Mouse (Mus musculus) NIH3T3 (cell line): ENCODE measurements around the gene Fblim1.

ENCODE experiments used
- DNase-seq: peaks from one replicate; pipeline ENCODE4 v3.0.0-alpha.2; 2012; ENCODE audit warnings: low read depth

Fblim1 gene

DNA sequence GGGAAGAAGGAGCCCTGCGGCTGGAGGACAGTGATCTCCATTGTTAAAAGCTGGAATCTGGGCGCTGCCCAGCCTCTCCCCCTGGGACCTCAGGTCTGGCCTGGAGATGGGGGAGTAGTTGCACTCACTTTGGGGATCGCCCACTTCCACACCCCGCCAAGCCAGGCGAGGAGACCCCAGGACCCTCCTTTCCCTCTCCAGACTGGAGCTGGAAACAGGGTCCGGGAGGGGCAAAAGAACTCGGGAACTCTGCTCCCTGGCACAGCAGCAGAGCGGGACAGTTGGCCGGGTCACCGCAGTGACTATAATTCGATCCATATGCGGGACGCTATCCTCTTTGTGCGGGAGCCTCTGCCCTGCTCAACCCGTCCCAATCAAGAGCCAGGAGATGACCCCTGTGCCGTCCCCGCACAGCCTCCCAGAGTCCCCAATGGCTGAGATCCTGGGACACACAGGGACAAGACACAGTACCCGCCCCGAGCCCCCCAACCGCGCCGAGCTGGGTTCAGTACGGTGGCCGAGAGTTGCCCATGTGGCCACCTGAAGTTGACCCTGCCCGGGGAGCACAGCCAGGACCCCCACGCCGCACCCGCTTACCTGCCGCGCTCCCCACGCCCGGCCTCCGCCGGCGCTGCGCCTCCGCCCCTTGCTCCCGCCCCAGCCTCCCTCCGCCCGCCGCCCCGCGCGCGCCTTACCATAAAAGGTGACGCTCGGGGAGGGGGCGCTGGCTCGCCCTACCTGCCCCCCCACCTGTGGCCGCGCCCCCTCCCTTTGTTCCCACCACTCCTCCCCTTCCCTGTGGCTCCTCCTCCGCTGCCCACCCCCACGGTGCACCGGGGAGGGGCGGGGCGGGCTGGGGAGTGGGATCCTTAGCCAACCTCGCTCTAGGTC lies 6.4 kb downstream of the Fblim1 start:
- DNase-seq: peak; percentile 59

GRCm38 (mm10) chr4:141598894-141599250 lies 7.0 kb downstream of the Fblim1 start:
- DNase-seq: no peak

DNA sequence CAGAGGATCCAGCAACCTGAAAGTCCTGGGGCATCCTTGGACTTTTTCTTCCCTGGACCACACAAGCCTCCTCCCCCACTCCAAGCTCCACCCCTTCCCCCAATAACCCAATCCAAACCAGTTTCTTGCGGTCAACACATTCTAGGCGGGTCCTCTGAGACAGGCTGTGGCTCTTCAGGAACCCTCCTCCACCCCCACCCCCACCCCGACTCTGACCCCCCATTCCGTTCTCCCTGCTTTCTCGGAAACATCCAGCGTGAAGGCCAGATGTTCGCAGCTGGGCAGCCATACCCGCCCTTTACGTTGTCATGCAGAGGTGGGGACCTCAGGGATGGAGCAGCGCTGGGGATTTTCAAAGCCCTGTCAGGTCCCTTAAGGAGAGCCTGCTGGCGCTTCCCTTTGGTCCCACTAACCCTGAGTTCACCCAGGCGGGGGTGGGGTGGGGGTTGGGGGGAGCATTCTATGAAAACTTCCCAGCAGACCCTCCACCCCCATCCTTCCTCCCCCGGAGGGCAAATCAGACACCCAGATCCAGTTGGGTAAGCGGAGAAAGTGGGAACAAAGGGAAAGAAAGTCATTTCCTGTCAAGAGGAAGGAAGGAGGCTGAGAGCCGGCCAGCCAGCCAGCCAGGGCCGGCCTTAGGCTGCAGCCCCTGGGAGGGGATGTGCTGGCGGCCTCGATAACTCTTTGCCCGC lies 7.5 kb downstream of the Fblim1 start:
- DNase-seq: peak; percentile 85

DNA sequence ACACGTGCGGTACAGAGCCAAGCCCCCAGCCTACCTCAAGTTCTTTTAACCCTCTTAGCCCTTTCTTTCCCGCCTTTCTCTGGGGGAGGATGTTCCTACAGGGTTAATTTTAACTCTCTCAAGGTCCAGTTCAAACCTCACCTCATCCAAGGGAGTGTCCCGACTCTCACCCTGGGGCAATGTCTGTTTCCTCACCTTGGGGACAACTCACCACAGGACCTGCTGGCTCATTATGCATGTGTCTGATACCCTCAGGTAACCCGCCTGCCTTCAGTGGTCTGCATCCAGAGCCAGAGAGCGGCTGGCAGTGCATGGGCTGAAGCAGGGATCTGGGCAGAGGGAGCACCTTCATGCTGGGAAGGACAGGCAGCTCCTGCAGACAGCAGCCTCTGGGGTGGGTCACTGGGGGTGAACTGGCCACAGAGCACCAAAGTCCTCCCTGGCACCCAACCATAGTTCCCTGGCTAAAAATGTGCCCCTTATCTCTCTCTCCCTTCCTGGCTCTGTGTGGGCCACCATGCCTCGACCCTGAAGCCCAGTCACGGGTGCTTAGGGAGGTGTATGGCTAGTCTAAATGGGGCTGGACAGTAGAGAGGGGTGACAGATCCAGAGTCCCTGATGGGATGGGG lies 9.1 kb downstream of the Fblim1 start:
- no peak for DNase-seq

DNA sequence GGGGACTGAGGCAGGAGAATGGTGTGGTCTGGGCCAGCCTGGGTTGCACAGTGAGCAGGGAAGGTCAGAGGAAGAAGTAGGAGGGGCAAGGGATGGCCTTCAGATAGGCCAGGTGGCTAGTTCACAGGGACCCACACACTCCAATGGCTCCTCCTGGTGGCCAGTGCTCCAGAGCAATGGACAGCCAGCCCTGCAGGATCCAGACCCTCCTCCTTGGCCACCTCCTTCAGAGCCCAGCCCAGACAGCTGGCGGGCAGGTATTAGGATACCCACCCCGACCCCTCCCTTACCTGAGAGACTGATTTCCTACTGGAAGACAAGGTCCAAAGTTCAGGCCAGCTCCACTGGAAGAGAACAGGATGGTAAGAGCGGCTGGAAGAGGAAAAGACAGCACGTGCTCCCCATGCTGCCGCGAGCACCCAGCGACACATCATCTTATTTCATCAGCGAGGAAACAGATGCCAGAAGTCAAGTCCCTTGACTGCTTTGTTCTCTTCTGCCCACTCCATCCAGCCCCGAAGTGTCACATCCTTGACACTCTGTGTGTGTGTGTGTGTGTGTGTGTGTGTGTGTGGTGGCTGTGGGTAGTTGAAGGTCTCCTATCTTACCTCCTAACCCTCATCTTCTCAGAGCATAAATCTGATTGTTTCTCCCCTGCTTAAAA lies 10.2 kb downstream of the Fblim1 start:
- no peak for DNase-seq

DNA sequence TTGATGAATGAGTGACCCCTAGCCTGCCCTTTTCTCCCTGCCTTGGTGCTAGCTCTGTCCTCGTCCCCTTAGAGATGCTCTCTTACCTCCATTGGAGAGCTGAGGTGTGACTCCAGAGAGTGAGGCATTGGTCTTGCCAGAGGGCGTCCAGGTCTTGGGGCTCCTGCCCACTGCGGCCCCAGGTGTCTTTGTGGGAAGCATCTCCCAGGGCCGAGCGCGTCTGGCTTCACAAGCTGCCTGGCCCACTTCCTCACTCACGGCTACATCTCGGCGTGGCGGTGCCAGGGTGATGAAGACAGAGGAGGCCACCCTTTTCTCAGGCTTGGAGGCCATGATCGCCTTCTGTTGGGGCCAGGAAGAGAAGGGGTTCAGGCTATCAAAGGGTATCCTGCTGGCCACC lies 10.8 kb downstream of the Fblim1 start:
- DNase-seq: no peak

DNA sequence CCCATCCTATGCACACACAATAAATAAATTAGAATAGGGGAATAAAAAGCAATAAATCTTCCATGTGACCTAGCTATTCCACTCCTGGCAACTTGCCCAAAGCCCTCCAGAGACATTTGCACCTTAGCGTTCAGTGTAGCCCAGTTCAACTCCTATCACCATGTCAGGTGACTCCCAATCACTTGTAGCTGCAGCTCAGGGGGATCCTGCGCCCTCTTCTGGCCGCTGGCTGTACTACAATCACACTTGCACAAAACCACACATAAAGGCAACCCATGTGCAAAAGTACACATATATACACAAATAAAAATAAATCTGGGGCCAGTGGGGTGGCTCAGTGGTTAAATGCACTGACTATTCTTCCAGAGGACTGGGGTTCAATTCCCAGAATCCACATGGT lies 14.3 kb downstream of the Fblim1 start:
- DNase-seq: peak; percentile 54

GRCm38 (mm10) chr4:141583919-141584318 lies 22.0 kb downstream of the Fblim1 start:
- DNase-seq: no peak

DNA sequence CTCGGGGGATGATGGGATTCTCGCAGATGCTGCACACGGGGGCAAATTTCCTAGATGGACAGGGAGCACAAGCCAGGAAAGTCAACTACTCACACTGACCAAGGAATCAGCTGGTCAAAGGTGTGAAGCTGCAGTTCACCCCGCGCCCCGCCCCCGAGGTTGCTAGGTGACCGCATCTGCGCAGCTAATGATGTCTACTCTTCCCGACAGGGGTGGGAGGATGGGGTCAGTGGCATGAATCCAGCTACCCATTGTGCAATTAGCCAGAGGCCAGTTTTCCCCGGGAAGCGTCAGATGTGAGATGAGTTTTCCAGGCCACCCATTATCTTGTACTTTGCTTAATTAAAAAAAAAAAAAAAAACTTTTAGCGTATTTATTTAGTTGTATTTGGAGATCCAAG lies 24.8 kb downstream of the Fblim1 start:
- DNase-seq: no peak

DNA sequence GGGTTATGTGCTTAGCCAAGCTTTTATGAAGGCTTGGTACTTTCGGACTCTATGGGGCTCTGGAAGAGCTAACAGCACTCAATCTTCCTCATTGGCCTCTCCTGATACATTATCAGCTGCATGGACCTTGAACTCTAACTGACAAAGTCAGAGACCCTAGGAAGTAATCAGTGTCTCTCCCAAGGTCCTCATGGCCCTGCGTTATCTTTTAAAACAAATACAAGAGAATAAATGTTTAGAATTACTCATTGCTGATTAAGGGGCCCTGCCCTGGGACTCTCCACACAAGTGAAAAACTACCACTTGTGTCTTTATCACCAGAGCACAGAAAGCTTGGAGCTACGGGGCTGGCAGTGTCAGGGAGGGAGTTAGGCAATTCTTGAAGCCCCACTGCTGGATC lies 27.1 kb downstream of the Fblim1 start:
- DNase-seq: no peak

DNA sequence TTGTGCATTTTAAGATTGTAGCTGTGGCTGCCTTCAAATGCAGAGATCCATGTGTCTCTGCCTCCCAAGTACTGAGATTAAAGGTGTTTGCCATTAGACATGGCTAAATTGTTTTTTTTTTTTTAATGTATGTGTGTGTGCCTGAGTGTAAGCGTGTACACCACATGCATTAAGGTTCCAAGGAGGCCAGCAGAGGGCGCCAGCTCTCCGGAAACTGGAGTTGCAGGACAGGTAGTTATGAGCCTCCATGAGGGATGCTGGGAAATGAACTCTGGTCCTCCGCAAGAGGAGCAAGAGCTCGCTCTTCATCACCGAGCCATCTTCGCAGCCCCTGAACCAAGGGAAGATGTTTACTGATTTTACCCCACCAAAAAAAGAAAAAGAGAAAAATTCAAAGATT lies 29.0 kb downstream of the Fblim1 start:
- DNase-seq: peak; percentile 43

DNA sequence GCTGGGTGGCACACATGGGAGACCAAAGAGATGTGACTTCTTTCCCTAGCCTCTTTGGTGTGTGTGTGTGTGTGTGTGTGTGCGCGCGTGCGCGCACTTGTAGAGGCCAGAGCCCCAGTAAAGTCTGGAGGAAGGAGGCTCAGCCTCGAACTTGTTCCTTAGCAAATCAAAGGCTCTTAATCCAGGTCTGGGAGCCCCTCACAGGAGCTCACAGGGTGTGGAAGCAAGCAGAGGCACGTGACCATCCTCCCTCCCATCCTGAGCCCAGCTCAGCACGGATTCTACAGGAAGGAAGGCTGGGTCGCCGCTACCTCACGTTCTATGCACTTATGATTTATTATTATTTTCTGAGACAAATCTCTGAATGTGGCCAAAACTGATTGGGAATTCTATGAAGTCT lies 29.5 kb downstream of the Fblim1 start:
- no peak for DNase-seq

GRCm38 (mm10) chr4:141574789-141575702 lies 30.9 kb downstream of the Fblim1 start:
- peak; percentile 92 for DNase-seq

GRCm38 (mm10) chr4:141573359-141573966 lies 32.4 kb downstream of the Fblim1 start:
- peak; percentile 91 for DNase-seq

DNA sequence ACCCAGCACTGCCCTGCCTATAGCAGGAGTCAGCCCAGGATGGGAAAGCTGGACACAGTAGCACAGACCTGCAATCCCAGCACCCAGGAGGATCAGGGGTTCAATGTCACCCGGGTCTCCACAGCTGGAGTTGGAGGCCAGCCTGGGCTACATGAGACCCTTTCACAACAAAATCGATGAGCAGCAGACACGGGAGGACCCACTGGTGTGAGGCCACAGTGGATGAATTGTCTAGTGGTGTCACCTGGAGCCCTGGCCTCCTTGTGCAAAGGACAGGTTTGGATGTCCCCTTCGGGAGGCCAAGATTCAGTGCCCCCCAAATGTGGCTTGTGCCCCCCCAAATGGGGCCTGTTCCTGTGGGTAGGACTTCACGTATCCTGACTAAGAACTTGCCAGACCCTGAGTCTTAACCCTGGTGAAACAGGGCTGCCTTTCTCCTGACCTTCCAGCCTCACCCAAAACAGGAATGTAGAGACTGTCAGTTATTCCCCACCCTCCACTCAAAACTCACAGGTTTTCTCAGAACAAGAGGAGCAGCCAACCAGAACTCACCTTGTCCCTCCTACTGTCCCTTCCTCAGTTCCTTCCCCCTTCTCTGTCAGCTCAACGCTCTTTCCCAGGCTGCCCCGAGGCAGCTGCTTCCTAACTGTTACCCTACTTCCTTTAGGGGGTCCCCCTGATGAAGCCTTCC lies 33.1 kb downstream of the Fblim1 start:
- DNase-seq: no peak

GRCm38 (mm10) chr4:141571934-141572333 lies 34.0 kb downstream of the Fblim1 start:
- DNase-seq: no peak

DNA sequence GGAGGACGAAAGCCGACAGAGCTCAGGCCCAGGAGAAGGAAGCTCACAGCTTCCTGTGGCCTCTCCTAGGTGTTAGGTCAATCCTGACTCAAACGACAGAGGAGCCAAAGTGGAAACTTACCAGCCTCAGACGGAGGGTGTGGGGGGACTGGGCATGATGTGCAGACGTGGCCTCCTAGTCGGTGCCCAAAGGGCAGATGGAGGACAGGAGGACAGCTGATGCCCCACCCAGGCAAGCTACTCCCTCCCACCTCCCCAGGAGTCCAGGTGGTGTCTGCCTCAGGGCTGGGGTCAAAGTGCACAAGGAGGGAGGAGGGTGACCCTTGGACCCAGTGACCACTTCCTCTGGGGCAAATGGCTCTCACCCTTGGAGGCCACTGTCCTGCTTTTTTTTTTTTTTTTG lies 34.6 kb downstream of the Fblim1 start:
- DNase-seq: no peak

- DNase-seq: no peak
Observed at GRCm38 (mm10) chr4:141570821-141571220, 35.1 kb downstream of the Fblim1 start.

- no peak for DNase-seq
Observed at GRCm38 (mm10) chr4:141570004-141570403, 35.9 kb downstream of the Fblim1 start.

- DNase-seq: peak; percentile 57
Observed at GRCm38 (mm10) chr4:141568966-141569365, 36.9 kb downstream of the Fblim1 start.
